Mouse (Mus musculus): ENCODE results near the gene 4930467E23Rik. TPM values are rescaled to one million over a fixed set of nuclear protein-coding genes. Genes with fewer than 3 reads are reported as not detected.
"Not testable (repeated sequence)": the region's sequence is repeated elsewhere in the genome, so short reads cannot be mapped to it uniquely, and the experiment has no call there.

4930467E23Rik gene
- polyA plus RNA-seq, 1 experiment from 2014 or later = not detected

DNA sequence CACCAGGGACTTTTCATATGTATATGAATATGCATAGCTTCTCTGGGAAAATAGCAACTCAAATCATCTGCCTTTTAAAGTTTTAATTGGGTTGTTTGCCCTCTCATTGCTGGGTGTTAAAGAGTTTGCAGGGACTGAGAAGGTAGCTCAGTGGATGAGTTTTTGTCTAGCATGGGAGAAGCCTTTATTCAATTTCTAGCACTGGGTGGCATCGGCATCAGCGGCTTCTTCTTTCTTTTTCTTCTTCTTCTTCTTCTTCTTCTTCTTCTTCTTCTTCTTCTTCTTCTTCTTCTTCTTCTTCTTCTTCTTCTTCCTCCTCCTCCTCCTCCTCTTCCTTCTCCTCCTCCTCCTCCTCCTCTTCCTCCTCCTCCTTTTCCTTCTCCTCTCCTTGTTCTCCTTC is 28.1 kb upstream of the 4930467E23Rik start:
- WGBS = 88% methylated on average over 2 of the region's 2 CpGs
- not testable (repeated sequence) for H3K4me3 ChIP-seq (ENCODE audit: low read depth, low read length)

DNA sequence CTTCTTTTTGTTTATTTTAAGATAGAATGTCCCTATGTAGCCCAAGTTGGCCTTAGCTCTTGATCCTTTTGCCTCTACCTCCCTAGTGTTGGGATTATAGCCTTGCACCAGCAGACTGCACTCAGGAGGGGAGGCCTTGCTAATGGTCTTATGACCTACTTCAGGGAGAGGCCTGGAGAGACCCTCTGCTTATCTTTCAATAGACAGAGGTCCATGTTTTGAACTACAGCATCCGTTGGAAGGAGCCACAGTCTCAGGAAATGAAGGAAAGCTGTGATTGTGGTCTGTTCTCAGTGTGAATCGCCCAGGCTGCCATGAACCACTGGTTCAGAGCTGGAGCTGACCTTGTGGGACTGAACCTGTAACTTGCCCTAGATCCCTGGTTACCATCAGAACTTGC is 27.1 kb upstream of the 4930467E23Rik start:
- H3K4me3 ChIP-seq (ENCODE audit: low read depth, low read length); H3K36me3 ChIP-seq (ENCODE audit: control insufficient read depth, insufficient read depth, low read length); H3K4me2 ChIP-seq (replicated peaks; ENCODE audit: low read depth, low read length); H3K27ac ChIP-seq (ENCODE audit: low read length); H3K27me3 ChIP-seq (ENCODE audit: control insufficient read depth, insufficient read depth, low read length); ATAC-seq (ENCODE audit: insufficient number of reproducible peaks, insufficient read depth, low FRiP score, low read depth); H3K9ac ChIP-seq (replicated peaks; ENCODE audit: low read depth, low read length); H3K4me1 ChIP-seq (ENCODE audit: control insufficient read depth, insufficient read depth, low read length); H3K9me3 ChIP-seq (ENCODE audit: control insufficient read depth, low read depth, low read length): not testable (repeated sequence)
- 71% methylated on average over 2 of the region's 2 CpGs for WGBS

More for the DNA sequence above, 28.1 kb upstream of the 4930467E23Rik start:
- H3K9ac ChIP-seq (replicated peaks; ENCODE audit: low read depth, low read length); H3K9me3 ChIP-seq (ENCODE audit: control insufficient read depth, low read depth, low read length); H3K27me3 ChIP-seq (ENCODE audit: control insufficient read depth, insufficient read depth, low read length); H3K4me1 ChIP-seq (ENCODE audit: control insufficient read depth, insufficient read depth, low read length); ATAC-seq (ENCODE audit: insufficient number of reproducible peaks, insufficient read depth, low FRiP score, low read depth); H3K4me2 ChIP-seq (replicated peaks; ENCODE audit: low read depth, low read length); H3K36me3 ChIP-seq (ENCODE audit: control insufficient read depth, insufficient read depth, low read length); H3K27ac ChIP-seq (ENCODE audit: low read length): not testable (repeated sequence)

DNA sequence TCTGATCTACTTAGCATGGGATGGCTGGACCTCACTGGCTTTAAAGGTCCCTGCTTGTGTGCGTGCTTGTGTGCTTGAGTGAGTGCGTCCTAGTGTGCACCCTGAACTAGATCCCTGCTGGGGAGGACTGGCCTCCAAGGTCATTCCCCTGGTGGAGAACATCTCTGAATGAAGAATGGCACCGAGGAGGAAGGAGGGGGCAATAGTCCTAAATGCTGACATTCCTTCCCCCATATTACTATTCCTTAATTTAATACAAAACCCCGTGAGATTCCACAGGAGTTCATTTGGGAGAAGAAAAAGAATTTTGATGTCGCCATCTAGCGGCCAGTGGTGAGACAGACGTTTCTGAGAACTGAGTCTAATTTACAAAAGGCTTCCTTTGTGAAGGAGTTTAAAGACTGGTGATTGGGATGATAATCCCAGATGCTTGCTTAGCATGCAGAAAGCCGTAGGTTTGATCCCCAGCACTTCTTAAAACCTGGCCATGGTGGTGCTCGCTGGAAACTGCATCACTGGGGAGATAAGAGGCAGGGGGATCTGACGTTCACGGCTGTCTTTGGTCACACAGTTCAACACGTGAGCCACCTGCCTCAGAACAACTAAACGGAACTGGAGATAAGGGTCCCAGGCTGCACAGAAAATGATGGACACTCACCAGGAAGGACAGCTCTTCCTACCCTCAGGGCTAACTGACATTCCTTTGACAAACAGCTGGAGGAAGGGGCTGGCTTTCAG is 26.2 kb upstream of the 4930467E23Rik start:
- not testable (repeated sequence) for H3K9ac ChIP-seq (replicated peaks; ENCODE audit: low read depth, low read length); H3K4me2 ChIP-seq (replicated peaks; ENCODE audit: low read depth, low read length); H3K36me3 ChIP-seq (ENCODE audit: control insufficient read depth, insufficient read depth, low read length); H3K27ac ChIP-seq (ENCODE audit: low read length); H3K9me3 ChIP-seq (ENCODE audit: control insufficient read depth, low read depth, low read length); H3K4me1 ChIP-seq (ENCODE audit: control insufficient read depth, insufficient read depth, low read length); H3K27me3 ChIP-seq (ENCODE audit: control insufficient read depth, insufficient read depth, low read length); H3K4me3 ChIP-seq (ENCODE audit: low read depth, low read length)
- 36% methylated on average over 13 of the region's 13 CpGs for WGBS
- peak; percentile 89 for ATAC-seq (ENCODE audit: insufficient number of reproducible peaks, insufficient read depth, low FRiP score, low read depth)

GRCm38 (mm10) chr8:19703906-19704305 is 25.5 kb upstream of the 4930467E23Rik start:
- H3K4me2 ChIP-seq (replicated peaks; ENCODE audit: low read depth, low read length); H3K4me1 ChIP-seq (ENCODE audit: control insufficient read depth, insufficient read depth, low read length); H3K36me3 ChIP-seq (ENCODE audit: control insufficient read depth, insufficient read depth, low read length); H3K9ac ChIP-seq (replicated peaks; ENCODE audit: low read depth, low read length); ATAC-seq (ENCODE audit: insufficient number of reproducible peaks, insufficient read depth, low FRiP score, low read depth); H3K9me3 ChIP-seq (ENCODE audit: control insufficient read depth, low read depth, low read length); H3K4me3 ChIP-seq (ENCODE audit: low read depth, low read length); H3K27ac ChIP-seq (ENCODE audit: low read length); H3K27me3 ChIP-seq (ENCODE audit: control insufficient read depth, insufficient read depth, low read length): not testable (repeated sequence)

DNA sequence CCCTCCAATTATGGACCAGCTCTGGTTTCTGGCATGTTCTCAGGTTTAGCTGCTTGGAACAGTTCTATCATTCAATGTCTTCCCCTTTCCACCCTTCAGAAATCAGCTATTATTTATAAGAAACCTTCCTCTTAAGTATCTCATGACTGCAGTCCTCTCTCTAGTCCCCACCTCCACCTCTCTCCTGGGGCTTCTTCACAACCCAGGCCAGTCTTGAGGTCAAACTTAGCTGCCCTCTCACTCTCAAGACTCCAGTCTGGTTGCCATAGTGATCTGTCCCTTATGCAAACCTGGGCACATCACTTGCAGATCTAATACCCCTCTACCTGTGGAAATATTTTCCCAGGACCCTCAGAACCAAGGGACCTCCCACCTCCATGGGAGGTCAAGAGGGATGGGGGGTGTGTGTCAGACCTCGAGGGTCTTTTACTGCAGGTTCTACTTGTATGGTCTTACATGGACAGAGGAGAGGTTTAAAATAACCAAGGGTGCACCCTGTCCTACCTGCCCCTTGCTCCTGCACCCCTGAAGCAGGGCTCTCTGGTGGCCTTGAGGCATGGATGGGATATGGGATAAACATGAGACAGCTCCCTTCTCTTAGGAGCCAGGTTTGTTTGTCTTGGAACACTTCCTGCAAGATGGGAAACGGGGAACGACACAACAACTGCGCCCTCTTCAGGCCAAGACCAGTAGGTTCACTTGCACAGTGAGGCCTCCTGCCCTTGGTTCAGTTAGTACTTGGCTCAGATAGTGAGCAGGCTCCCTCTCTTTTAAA is 24.7 kb upstream of the 4930467E23Rik start:
- H3K4me2 ChIP-seq (replicated peaks; ENCODE audit: low read depth, low read length); H3K9ac ChIP-seq (replicated peaks; ENCODE audit: low read depth, low read length); H3K9me3 ChIP-seq (ENCODE audit: control insufficient read depth, low read depth, low read length); H3K27ac ChIP-seq (ENCODE audit: low read length); H3K4me3 ChIP-seq (ENCODE audit: low read depth, low read length); H3K27me3 ChIP-seq (ENCODE audit: control insufficient read depth, insufficient read depth, low read length); ATAC-seq (ENCODE audit: insufficient number of reproducible peaks, insufficient read depth, low FRiP score, low read depth); H3K4me1 ChIP-seq (ENCODE audit: control insufficient read depth, insufficient read depth, low read length); H3K36me3 ChIP-seq (ENCODE audit: control insufficient read depth, insufficient read depth, low read length): not testable (repeated sequence)
- WGBS = 67% methylated on average over 1 of the region's 4 CpGs

DNA sequence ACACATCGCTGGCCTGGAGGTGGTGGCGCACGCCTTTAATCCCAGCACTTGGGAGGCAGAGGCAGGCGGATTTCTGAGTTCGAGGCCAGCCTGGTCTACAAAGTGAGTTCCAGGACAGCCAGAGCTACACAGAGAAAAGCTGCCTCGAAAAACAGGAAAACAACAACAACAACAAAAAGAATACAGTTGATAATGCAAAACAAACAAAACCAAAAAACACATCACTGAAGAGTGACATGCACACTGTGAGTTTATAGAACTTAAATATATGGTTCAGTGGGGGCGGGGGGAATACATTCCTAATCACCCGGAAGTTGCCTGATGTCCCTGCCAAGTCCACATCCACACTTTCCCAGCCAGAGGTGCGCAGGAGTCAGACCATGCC is 24.2 kb upstream of the 4930467E23Rik start:
- not testable (repeated sequence) for H3K27me3 ChIP-seq (ENCODE audit: control insufficient read depth, insufficient read depth, low read length); H3K9ac ChIP-seq (replicated peaks; ENCODE audit: low read depth, low read length); ATAC-seq (ENCODE audit: insufficient number of reproducible peaks, insufficient read depth, low FRiP score, low read depth); H3K9me3 ChIP-seq (ENCODE audit: control insufficient read depth, low read depth, low read length); H3K36me3 ChIP-seq (ENCODE audit: control insufficient read depth, insufficient read depth, low read length); H3K4me3 ChIP-seq (ENCODE audit: low read depth, low read length); H3K27ac ChIP-seq (ENCODE audit: low read length); H3K4me1 ChIP-seq (ENCODE audit: control insufficient read depth, insufficient read depth, low read length); H3K4me2 ChIP-seq (replicated peaks; ENCODE audit: low read depth, low read length)
- 79% methylated on average over 9 of the region's 9 CpGs for WGBS

GRCm38 (mm10) chr8:19706101-19706725 is 23.2 kb upstream of the 4930467E23Rik start:
- WGBS = 79% methylated on average over 4 of the region's 4 CpGs
- not testable (repeated sequence) for H3K27me3 ChIP-seq (ENCODE audit: control insufficient read depth, insufficient read depth, low read length); ATAC-seq (ENCODE audit: insufficient number of reproducible peaks, insufficient read depth, low FRiP score, low read depth); H3K9ac ChIP-seq (replicated peaks; ENCODE audit: low read depth, low read length); H3K27ac ChIP-seq (ENCODE audit: low read length); H3K36me3 ChIP-seq (ENCODE audit: control insufficient read depth, insufficient read depth, low read length); H3K9me3 ChIP-seq (ENCODE audit: control insufficient read depth, low read depth, low read length); H3K4me2 ChIP-seq (replicated peaks; ENCODE audit: low read depth, low read length); H3K4me3 ChIP-seq (ENCODE audit: low read depth, low read length); H3K4me1 ChIP-seq (ENCODE audit: control insufficient read depth, insufficient read depth, low read length)

DNA sequence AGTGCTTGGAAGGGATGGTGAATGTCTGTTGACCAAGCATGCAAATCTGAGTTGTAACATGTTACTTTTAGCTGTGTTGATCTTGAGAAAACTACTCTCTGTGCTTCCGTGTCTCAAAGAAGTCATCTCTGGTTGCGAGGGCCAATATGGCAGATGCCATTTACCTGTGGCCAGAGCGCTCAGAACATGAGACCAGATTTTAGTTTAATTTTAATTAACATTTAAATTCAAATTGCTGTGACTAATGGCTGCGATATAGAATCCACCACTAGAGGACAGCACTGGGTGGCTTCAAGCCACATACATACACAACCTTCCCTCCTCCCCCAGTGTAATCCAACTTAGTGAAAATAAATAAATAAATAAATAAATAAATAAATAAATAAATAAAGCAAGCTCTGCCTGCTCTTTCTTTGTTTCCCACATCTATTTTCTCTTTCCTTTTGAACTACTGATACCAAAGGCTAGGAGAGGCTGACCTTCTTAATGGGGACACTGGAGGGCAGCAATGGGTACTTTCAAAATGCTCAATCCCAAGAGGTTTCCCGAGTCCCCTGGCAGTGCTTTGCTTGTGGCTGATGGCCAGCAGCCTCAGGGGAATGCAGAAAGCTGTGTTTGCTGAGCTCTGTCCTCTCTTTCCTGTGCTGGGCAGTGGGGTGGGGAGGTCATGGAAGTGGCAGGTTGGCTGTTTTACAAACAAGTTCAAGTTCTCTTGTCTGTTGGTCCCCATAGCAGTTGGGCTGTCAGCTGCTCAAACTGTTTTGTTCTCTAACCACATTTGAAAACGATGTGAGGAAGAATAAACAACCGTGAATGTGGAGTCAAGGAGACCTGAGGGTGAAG is 22.2 kb upstream of the 4930467E23Rik start:
- not testable (repeated sequence) for H3K27ac ChIP-seq (ENCODE audit: low read length); H3K4me1 ChIP-seq (ENCODE audit: control insufficient read depth, insufficient read depth, low read length); H3K4me3 ChIP-seq (ENCODE audit: low read depth, low read length); H3K4me2 ChIP-seq (replicated peaks; ENCODE audit: low read depth, low read length); H3K9me3 ChIP-seq (ENCODE audit: control insufficient read depth, low read depth, low read length); H3K9ac ChIP-seq (replicated peaks; ENCODE audit: low read depth, low read length); H3K36me3 ChIP-seq (ENCODE audit: control insufficient read depth, insufficient read depth, low read length); H3K27me3 ChIP-seq (ENCODE audit: control insufficient read depth, insufficient read depth, low read length); ATAC-seq (ENCODE audit: insufficient number of reproducible peaks, insufficient read depth, low FRiP score, low read depth)
- 68% methylated on average over 7 of the region's 7 CpGs for WGBS
